Mouse (Mus musculus) embryonic fibroblast, embryonic 13.5 days (primary cell): Measurements from ENCODE around the gene Atp8b5. TPM values are rescaled to one million over a fixed set of nuclear protein-coding genes. Genes with fewer than 3 reads are reported as not detected.
A peak's percentile ranks its signal among the peaks of the same experiment; 100 is the strongest.

Experiments used
- H3K27ac ChIP-seq: 2 replicates; pipeline ENCODE4 v1.5.1; 2012; ENCODE audit warnings: low read length, control low read depth, inconsistent platforms; ENCODE audit not compliant: insufficient read depth
- H3K4me1 ChIP-seq: 2 replicates; pipeline ENCODE4 v1.6.1; 2011; ENCODE audit warnings: low read length; ENCODE audit not compliant: control insufficient read depth, insufficient read depth
- H3K4me3 ChIP-seq: 2 replicates; pipeline ENCODE4 v1.5.1; 2011; ENCODE audit warnings: mild to moderate bottlenecking, control low read depth, low read length; ENCODE audit not compliant: insufficient read depth
- CTCF ChIP-seq: IDR thresholded peaks from 2 replicates; pipeline ENCODE4 v1.5.1; 2011; ENCODE audit warnings: mild to moderate bottlenecking, control low read depth, low read length, moderate library complexity, borderline replicate concordance; ENCODE audit not compliant: insufficient read depth
- POLR2A ChIP-seq: IDR thresholded peaks from 2 replicates; pipeline ENCODE4 v1.6.1; 2011; ENCODE audit warnings: low read depth, mild to moderate bottlenecking, control low read depth, low read length, moderate library complexity
- polyA plus RNA-seq: library from polyadenylated mRNA; stranded (reverse); fragments of >200 nt; gene quantifications from 2 replicates; pipeline ENCODE4 v1.2.4, GENCODE M21; 2011; ENCODE audit warnings: low read depth; ENCODE audit not compliant: missing spikeins, insufficient read length

Gene Atp8b5
- polyA plus RNA-seq, 1 experiment, result not detected

DNA sequence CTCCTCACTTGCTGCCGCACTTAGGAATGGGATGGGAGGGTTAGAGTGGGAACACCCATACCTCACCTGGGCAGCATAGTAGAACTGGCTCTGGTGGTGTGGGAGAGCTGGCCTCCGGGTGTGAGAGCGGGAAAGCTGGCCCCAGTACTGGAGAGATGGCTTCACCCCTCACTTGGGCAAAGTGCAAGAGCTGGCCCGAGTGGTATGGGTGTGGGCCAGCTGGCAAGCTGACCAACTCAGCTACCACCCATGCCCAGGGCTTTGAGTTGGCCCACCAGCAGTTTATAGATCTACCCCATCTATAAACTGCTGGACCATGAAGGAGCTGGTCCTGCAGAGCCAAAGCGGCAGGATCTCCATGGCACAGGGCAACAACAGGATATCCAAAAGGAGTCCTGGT is 82.2 kb downstream of the Atp8b5 start:
- no peak overlapping the region for H3K4me3 ChIP-seq
- TF ChIP-seq CTCF (no peak), POLR2A (no peak)
- no peak overlapping the region for H3K27ac ChIP-seq
- peaks cover 3% of the 10 kb centered on the region; the same call in 1 of the 2 replicates for H3K4me1 ChIP-seq

DNA sequence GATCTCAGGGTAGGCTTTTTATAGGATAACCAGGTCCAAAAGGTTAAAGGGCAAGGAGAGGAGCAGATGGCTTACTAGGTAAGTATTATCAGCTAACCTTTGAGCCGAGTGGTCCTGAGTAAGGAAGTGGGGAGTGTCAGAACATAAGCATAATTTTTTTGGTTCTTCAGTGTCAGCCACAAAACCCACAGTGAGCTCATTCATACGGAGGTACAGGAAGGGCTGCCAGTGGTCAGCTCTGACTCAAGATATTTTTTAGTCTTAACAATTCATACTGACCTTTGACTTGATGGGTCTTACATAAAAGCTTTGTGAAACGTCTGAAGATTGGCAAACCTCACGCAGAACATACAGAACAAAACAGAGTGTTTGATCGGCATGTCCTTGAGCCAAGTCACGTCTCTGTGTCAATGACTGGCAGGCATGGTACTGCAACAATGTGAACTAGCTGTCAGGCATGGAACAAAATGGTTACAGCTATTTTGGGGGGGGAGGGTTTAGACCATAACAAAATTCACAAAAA is 83.1 kb downstream of the Atp8b5 start:
- Histone ChIP-seq H3K27ac (no peak overlapping the region), H3K4me1 (peaks cover 3% of the 10 kb centered on the region; the same call in 1 of the 2 replicates), H3K4me3 (no peak overlapping the region)
- TF ChIP-seq POLR2A (no peak), CTCF (no peak)

DNA sequence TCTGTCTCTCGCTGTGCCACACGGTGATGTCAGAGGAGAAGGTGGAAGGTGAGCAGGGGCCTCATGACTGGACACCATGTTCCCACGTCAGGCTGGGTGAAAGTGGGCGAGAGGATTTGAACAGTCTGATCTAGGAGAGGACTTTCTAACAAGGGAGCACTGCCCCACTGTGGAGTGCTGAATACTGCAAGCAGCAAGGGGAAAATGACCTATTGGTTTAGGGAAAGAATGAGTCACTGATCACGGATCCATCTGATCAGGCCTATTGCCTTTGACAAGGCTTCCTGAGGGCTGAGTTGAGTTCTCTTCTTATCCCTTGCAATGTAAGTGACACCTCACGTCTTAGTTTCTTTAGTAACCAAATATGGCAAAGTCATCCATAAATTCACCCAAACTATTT is 86.7 kb downstream of the Atp8b5 start:
- peaks cover 5% of the 10 kb centered on the region for H3K4me1 ChIP-seq
- TF ChIP-seq POLR2A (no peak), CTCF (no peak)
- no peak overlapping the region for H3K4me3 ChIP-seq
- H3K27ac ChIP-seq, result no peak overlapping the region

DNA sequence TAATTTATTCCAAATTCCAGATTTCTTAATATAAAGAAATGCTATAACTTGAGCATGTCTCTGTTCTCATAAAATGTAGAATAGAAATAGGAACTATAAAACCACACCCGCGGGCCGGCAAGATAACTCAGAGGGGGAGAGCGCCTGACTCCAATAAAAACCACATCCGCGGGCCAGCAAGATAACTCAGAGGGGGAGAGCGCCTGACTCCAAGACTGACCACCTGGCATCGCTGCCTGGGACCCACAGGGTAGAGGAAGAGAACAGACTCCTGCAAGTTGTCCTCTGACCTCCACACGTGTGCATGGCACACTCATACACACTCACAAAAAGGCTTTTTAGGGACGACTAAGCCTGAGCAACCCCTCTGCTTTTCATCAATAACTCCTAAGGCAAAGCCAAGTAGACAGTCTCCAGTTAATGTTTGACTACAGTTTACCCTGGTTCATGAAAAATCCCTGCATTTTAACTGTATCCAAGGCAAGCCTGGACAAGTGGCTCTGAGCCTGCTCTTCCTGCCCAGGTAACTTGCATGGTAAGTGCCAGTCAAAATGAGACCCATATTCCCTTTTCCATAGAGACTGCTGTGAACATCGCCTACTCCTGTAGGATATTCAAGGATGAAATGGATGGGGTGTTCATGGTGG is 98.1 kb downstream of the Atp8b5 start:
- no peak overlapping the region for H3K4me3 ChIP-seq
- H3K27ac ChIP-seq, result no peak overlapping the region
- TF ChIP-seq CTCF (no peak), POLR2A (no peak)
- no peaks in the 10 kb centered on the region for H3K4me1 ChIP-seq

DNA sequence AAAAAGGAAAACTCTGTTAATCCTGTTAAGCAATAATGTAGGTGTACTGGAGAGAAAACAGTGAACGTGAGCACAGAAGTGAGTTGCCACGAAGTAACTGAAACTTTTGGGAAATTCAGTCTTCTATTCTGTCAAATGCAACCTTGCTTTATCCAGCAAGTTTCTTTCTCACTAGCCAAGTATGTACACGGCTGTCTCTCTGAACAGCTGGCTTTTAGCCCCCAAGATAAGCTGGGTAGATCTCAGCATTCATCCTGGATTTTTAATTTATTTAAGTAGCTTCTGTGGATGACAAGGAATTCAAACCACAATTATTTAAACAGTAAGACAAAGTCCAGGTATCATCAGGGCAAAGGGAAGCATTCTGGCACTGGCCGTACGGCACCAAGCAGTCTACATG is 100.3 kb downstream of the Atp8b5 start:
- H3K4me3 ChIP-seq, result no peak overlapping the region
- H3K4me1 ChIP-seq, result no peaks in the 10 kb centered on the region
- no peak overlapping the region for H3K27ac ChIP-seq
- no peak for TF ChIP-seq CTCF
- TF ChIP-seq POLR2A, result no peak

DNA sequence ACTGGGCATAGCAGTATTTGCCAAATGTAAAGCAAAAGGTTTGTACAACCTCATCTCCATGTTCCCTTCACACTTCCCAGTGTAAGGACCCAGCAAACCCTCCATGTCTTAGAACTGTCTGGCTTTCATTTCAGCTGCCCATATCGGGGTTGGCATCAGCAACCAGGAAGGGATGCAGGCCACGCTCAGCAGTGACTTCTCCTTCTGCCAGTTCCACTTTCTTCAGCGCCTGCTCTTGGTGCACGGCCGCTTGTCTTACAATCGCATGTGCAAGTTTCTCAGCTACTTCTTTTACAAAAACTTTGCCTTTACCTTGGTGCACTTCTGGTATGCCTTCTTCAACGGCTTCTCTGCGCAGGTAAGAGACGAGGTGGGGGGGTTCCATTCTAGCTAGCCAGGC is 100.8 kb downstream of the Atp8b5 start:
- Histone ChIP-seq H3K27ac (no peak overlapping the region), H3K4me1 (no peaks in the 10 kb centered on the region), H3K4me3 (no peak overlapping the region)
- TF ChIP-seq CTCF, result no peak
- TF ChIP-seq POLR2A, result no peak

DNA sequence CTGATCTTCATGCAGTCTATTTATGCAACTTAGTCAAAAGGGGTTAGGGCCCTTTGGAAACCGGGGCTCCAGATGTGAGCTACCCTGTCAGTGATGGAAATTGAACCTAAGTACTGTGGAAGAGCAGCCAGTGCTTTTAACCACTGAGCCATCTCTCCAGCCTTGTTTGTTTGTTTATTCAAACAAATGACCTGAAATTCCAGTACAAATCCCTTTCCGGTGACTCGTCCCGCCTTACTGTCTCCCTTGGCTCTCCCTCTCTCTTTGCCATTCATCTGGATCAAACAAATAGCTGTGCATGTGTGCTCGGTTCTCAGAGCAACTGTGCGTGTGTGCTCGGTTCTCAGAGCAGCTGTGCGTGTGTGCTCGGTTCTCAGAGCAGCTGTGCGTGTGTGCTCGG is 104.4 kb downstream of the Atp8b5 start:
- Histone ChIP-seq H3K4me1 (no peaks in the 10 kb centered on the region), H3K27ac (no peak overlapping the region), H3K4me3 (no peak overlapping the region)
- TF ChIP-seq POLR2A (no peak), CTCF (no peak)

DNA sequence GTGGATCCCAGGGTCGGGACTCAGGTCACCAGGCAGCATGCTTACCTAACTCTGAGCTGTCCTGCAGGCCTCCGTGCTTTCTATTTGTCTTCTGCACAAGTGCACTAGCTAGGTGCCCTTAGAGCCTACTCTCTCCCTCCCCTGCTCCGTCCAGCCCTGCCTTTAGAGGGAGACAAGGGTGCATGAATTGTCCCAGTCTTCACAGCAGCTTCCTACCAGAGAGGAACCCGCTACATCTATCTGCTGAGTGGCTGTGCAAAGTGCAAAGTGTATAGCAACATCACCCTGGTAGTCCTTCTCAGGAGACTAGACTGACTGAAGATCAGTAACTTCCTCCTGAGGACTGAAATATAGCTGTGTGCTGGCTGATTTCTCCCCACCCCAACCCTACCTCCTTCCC is 105.2 kb downstream of the Atp8b5 start:
- TF ChIP-seq POLR2A (no peak), CTCF (peak; percentile 31; the same call in 1 of the 2 replicates)
- no peaks in the 10 kb centered on the region for H3K4me1 ChIP-seq
- H3K4me3 ChIP-seq, result no peak overlapping the region
- H3K27ac ChIP-seq, result no peak overlapping the region

DNA sequence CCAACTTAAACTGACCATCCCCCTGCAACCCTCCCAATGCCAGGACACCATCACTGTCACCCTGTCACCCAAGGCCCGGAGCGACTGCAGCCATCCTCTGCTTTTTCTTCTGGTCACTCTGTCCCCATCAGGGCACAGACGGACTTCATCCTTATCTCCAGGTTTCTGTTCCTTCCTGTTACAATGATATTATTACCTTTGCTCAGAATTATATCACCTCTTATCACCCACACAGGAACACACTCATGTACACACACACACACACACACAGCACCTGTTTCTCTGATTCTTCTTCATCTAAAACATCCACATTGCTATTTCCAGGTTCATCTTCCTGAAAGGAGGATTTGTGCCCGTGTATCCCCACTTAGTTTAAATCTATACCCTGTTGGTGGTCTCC is 107.3 kb downstream of the Atp8b5 start:
- TF ChIP-seq POLR2A (no peak), CTCF (no peak)
- Histone ChIP-seq H3K27ac (no peak overlapping the region), H3K4me3 (no peak overlapping the region), H3K4me1 (no peaks in the 10 kb centered on the region)

DNA sequence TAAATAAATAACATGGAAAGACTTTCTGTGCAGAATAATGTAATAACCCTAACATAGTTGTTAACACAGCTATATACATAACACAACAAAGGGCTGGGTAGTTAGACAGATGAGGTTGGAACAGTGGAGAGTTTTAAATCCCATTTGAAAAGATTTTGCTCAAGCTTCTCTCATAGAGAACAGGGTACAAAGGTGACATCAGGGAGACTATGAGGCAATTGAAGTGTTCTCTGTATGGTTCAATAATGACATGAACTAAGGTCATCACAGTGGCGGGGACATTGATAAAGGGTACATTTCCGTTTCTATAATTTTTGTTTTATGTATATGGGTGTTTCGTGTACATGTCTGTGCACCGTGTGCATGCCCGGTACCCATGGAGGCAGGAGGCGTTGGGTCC is 112.6 kb downstream of the Atp8b5 start:
- Histone ChIP-seq H3K4me1 (0 out of 2 replicates have a peak, but pooled peaks cover 4% of the 10 kb centered on the region), H3K4me3 (no peak overlapping the region), H3K27ac (no peak overlapping the region)
- TF ChIP-seq CTCF, result no peak
- TF ChIP-seq POLR2A, result no peak

DNA sequence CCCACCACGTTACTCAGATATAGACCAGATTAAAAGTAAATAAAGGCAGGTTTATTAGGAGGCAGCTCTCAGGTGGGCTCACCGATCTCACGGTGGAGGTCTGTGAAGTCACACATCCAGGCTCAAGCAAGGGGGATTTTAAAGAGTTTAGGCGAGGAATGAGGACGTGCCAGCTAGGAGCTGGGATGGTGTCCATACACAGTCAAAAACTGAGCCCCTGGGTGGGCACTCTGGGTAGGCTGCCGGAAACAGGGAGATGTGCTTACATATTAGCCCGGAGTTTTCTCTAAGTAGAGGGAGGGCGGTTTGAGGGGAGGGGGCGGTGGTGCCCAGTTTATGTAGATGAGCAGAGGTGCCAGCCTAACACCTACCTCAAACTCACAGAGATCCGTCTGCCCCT is 114.0 kb downstream of the Atp8b5 start:
- TF ChIP-seq POLR2A (no peak), CTCF (no peak)
- H3K4me1 ChIP-seq, result 0 out of 2 replicates have a peak, but pooled peaks cover 4% of the 10 kb centered on the region
- peak overlapping the region; percentile 86; the same call in 1 of the 2 replicates for H3K27ac ChIP-seq
- peak overlapping the region; percentile 79 for H3K4me3 ChIP-seq
